Mouse (Mus musculus) thymus, adult 2 months (tissue): ENCODE measurements around the gene Polg.

Experiments
- CTCF ChIP-seq: fragments of 200-500 bp; IDR thresholded peaks from 2 replicates; pipeline ENCODE4 v1.5.1; 2012; ENCODE audit warnings: mild to moderate bottlenecking, control low read depth, low read length, moderate library complexity, borderline replicate concordance; ENCODE audit not compliant: control insufficient read depth, poor library complexity, insufficient read depth; ENCODE audit errors: extremely low read depth
- POLR2A ChIP-seq: fragments of 200-500 bp; IDR thresholded peaks from 2 replicates; pipeline ENCODE4 v1.6.1; 2012; ENCODE audit warnings: mild to moderate bottlenecking, low read length, control low read depth, moderate library complexity; ENCODE audit not compliant: control insufficient read depth, poor library complexity, insufficient read depth; ENCODE audit errors: extremely low read depth

DNA sequence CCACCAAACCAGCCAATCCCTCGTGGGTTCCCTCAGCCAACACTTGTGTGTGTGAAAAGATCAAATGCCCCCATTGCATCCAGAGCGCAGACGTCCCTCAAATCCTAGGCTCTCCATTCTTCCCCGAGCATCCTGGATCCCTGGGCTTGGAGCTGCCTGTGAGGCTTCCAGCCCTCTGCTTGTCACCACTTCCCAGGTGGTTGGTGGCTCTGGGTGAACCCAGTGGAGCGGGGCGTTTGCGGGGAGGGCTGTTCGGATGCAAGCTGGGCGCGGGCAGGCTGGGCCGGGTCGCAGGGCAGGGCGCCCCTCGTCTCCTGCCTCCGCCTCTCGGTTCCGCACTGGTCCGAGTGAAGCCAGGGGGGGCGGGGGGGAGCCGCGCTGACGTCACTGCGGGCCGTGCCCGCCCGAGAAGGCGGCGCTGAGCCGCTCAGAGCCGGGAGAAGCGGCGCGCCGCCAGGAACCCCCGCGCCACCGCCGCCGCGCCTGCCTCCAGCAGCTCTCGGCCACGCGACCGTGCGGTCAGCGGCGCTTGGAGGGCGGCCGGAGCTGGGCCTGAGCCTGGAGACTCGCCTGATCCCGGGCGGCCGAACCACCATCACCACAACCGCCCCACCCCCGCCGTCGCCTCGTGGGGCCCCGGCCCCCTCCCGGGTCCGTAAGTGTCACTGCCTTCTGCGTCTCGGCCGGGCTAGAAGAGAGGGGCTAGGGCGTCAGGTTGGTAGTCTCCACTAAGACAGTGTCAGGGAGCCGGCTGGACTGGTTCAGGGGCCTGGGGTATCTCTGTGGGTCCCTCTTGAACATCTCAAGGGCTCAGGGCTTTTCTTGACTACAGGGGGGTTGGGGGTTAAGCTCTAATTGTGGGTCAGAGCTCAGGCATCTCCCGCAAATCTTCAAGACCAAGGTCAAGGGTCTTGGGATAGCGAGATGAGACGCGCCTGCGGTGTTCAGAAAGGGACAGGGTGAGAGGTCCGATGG lies 33.7 kb upstream of the Polg start:
- TF ChIP-seq CTCF = no peak
- no peak for TF ChIP-seq POLR2A
